Mouse (Mus musculus) gastrocnemius, postnatal 25 days (tissue): Measurements from ENCODE around the gene Lat. TPM values are rescaled to one million over a fixed set of nuclear protein-coding genes. Genes with fewer than 3 reads are reported as not detected.

Experiments used
- DNase-seq: peaks from one replicate; pipeline ENCODE4 v3.0.0; 2022
- total RNA-seq, 2 experiments: library from RNA; stranded (reverse); gene quantifications; 1 replicate in 1 of 2; 2 replicates in 1 of 2; pipeline ENCODE4 v1.2.3; 2021

The Lat gene
- total RNA-seq, 2 experiments from 2014 or later = 0.43 TPM; not detected in 1

DNA sequence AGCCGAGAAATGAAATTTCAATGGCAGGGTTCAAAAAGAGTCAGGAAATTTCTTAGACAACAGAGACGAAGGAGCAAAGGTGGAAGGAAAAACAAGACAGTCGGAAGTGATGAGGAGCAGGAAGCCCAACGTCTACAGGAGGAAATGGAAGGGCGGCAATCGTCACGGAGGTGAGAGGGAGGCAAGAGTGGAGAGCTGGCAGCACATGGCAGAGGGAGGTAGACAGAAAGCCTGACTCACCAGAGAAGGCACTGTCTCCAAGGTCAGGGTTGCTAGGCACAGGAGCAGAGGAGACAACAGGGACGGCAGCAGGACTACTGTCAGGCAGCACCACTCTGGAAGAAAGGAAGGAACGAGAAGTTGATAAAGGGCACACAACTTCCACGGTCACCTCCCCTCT, 1.7 kb downstream of the Lat start:
- DNase-seq = no peak

DNA sequence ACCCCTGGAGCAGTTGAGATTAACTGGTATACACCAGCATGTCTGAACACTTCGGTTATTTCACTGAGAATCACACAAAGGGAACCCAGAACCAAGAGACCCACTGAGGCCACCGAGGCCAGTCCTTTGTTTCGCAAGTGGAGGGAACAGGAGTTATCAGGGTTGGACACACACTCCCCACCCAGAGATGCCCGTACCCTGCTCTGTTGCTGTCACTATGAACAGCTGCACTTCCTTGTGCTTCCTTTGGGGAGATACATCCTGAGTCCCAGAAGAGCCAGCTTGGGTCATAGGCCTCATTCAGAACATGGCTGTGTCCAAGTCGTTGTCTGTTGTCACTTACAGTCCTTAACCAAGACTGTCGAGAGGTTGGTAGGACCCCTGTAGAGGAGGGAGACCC, 6.3 kb downstream of the Lat start:
- DNase-seq = no peak

DNA sequence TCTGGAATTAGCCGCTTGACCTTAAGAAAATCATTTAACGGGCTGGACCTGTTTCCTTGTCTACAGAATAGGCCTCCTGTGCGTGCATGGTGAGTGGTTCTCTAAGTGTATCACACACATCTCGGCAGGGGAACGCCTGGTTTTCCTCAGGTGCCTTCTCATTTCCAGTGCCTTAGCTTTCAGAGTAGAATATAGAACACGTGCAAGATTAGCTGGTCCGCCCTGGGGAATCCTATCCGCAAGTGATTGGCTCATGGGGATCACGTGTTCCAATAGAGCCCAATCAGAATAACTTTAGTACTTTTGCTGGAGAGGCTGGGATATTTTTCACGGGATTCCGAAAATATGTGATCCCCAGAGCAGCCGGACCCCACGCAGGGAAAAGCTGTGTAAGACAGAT, 10.3 kb downstream of the Lat start:
- DNase-seq = no peak

DNA sequence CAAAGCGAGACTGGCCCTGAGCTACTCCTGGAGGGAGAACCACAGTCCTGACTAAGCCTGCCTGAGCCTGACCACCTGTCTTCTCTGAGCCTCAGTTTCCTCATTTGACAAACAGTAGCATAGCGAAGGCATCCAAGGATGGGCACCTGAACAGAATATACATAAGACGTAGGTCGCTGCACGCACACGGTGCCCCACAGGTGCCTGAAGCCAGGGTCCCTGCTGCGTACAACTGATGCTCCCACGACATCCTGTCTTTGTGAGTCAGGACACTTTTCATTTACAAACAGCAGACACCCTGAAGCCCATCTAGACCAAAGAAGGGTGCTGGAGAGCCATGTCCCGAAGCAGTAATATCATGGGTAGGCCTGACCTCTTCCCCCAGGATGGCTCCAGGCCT, 11.0 kb downstream of the Lat start:
- DNase-seq = no peak

DNA sequence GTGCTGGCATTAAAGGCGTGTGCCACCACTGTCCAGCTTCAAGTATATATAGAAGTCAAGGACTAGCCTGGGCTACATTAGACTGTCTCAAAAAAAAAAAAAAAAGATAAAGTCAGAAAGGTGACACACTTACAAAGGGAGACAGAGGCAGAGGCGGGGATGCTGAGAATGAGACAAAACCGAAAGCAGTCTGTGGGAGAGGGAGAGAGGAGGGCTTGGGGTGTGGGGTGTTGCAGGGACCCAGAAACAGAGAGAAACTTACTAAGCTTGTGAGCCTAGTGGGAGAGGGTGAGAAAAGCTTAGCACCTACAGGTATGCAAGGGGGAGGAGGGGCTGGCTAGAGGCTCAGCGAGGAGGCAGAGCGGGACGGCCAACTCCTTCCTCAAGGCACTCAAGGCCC, 11.5 kb downstream of the Lat start:
- no peak for DNase-seq

DNA sequence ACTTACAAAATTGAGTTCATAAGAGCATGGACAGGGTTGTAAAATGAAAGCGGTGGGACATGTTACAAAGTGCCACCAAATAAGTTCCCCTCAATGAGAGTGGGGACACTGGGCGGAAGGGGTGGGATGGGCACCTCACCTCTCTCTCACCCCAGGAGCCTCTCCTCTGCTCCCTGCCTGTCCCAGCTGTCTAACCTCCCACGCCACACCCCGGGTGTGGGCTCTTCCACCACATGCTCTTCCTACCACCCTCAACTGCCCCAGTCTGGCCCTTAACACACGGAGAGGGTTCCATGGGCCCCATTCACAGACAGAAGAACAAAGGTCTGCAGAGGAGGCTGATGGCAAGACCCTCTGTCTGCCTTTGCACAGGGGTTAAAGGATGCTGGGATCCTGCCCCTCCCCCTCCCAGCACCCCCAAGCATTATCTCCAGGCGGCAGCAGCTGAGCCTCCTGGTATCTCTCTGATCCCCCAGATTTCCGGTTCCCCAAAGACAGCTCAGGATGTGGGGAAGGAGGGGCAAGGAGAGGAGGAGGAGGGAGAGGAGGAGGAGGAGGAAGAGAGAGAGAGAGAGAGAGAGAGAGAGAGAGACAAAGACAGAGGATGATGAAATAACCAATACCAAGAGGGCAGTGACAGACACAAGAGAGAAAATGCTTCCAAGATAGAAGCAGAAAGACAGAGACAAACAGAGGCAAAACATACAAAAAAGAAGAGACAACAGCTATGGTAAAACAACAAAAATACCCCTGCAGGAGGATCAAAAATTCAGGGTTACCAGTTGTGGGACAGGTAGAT, 12.4 kb downstream of the Lat start:
- no peak for DNase-seq

DNA sequence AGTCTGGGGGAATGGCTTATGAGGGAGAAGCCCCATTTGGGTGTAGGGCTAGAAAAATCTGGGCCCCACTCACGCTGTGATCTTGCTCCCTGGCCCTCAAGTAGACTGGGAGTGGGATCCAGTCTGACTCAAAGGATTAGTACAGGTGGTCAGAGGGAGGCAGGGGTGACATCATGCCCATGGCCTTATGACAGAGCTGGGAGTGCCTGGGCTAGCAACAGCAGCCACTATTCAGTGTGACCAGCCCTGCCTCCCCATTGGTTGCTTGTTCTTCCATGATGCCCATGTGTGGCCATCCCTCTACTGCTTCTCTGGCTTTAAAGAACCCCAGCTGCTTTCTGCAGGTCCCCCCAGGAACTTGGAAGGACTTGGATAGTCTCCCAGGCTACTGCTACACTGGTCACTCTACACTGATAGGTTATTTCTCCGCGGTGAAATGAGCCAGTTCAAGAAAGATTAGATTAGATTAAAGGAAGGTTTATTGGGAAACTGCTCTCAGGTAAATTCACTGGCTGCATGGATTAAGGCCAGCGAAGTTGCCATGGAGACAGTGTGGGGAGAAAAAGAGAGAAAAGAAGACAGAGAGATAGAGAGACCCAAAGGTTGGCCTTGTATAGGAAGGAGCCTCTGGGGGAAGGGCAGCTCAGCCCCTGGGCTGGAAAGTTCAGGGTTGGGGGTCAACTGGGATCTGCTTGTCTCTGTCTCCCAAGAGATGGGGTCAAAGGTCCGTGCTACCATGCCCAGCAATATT, 13.3 kb downstream of the Lat start:
- DNase-seq = no peak

DNA sequence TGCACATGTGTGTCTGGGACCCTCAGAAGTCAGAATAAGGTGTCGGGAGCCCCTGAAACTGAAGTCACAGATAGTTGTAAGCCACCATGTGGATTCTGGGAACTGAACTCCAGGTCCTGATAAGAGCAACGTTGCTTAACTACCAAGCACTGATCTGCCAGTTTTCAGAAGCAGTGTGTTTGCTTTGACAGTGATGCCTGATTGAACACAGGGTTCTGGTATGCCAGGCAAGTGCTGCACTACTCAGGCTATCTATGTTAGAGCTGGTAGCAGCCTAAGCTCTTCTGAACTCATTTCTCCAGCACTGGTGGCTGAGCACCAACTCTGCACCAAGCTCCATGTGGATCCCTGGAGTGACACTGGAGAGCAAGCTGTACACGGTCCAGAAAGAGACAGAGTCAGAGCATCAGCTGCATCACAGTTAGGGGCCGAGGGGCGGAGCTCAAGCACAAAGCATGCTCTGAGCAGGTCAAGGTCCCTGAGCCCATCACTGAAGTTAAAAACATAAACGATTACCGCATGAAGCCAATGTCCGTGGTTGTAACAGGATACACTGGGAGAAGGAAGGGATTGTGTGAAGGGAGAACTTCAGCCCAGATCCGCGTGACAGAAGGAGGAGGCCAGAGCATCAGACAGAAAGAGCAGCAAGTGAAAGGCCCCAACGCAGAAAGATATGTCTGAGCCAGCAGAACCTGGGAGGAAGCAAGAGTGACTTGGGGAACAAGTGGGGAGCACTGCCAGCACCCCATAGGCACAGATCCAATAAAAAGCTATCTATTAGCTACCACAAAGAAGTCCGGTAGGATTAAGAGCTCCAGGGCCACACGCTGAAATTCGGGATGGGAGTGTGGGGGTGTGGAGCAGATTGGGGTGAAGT, 14.4 kb downstream of the Lat start:
- no peak for DNase-seq

DNA sequence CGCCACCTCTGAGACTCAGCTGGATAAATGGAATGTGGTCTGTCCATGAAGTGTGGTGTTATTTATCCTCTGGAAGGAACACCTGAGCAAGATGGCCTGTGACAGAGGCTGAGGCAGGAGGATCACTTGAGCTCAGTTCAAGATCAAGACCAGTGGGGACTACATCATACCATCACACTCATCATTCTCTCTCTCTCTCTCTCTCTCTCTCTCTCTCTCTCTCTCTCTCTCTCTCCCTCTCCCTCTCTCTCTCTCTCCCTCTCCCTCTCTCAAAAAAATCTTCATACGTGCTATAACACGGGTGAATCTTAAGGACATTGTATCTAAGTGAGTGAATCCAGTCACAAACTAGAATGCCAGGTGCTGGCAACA, 15.4 kb downstream of the Lat start:
- DNase-seq = no peak

DNA sequence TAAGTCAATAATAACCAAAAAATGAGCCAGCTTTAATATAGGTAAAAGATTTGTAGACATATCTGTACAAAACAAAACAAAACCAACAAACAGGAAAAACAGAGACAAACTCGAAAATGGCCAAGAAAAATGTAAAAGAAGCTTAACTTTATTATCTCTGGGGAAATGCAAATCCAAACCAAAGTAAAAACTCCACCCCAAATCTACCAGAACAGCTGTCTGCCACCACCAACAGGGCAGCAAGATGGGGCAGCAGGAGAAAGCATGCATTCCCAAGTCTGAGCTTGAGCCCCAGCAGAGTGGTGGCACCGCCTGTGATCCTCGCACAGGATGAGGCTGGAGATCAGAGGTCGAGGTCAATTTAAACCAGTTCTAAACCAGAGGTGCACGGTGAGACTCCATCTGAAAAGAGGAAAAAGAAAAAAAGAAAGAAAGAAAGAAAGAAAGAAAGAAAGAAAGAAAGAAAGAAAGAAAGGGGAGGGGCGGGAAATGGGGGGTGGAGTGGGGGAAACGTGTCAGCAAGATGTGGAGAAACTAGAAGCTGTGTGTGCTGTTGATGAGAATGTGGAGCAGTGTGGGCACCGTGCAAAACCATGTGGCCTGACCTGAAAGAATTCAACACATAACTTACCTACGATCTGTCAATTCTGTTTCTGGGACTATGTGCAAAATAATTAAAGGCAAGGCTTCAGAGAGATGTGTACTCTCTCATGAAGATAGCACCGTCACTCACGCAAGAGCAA, 15.9 kb downstream of the Lat start:
- DNase-seq = no peak

DNA sequence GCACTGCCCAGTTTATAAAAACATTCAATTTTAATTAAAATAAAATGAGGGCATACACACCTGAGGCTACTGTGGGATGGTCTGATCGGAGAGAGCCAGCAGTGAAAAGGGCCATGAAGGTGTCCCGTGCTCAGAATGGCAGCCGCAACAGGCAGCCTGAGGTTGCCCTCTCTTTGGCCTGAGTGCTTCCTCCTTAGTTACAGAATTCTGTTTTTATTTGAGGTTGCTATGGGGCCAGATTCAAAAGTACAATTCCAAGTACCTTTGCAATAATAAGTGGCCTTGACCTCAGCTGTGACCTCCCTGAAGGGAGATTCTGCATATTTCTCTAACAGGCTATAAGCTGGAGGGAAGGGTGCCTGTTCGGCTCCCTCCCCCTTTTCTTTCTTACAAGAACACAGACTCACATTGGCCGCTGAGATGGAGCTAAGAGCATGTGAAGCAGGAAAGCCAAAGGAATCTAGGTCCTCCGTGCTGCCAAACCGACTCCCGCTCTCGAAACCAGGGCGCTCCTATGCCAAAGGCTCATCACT, 17.9 kb downstream of the Lat start:
- DNase-seq = no peak

DNA sequence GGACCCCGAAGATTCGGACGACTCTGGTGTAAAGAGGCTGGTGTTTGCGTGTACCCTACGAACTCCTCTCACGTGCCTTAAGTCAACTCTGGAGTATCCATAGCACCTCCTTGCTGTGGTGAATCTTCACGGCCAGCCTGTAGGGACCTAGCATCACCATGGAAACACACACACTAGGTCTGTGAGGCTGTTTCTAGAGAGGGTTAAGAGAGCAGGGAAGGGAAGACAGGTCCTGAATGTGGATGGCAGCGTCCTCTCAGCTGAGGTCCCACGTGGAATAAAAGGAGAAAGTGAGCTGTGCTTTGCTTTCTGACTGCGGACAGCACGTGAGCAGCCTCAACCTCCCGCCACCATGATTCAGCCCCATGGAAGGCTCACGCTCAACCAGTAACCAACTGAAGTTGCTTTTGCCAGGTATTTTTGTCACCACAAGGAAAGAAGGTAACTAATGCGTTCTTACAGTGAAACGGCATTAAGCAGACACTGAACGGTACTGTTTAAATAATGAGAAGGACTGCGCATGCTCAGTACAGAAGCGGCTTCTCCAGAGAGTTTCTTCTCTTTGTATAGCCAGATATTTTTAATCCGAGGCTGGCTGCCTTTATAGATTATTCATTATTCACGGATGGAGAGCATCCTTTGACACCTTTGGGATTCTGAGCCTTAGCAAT, 18.5 kb downstream of the Lat start:
- DNase-seq = no peak

DNA sequence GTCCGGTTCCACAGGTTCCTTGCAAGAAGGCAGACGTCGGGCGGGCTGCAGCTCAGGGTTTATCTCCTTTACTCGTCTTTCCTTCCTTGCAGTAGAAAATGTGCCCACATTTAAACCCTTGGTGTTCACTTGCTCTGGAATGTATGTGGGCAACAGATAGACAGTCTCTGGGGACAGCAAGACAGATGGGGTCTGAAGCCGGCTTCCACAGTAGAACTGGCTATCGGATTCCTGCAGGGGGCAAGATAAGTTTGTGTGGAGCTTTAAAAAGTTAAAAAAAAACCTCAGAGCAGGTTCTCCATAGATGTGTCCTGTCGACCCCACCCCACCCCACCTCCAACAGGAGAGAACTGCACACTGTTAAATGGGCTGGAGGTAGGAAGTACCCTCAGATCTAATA, 21.1 kb downstream of the Lat start:
- no peak for DNase-seq

DNA sequence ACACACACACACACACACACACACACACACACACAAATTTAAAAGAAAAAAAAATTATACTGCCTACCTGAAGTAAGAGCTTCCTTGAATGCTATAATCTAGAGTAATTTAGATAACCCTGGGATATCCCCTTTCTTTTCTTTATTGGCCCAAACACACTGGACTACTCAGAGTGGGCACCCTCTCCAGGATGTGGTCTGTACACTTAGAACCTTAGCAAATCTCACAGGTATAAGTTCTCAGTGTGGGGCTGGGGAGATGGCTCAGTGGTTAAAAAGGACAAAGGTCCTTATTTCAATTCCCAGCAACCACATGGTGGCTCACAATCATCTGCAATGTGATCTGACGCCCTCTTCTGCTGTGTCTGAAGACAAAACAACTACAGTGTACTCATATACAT, 22.3 kb downstream of the Lat start:
- DNase-seq = no peak

DNA sequence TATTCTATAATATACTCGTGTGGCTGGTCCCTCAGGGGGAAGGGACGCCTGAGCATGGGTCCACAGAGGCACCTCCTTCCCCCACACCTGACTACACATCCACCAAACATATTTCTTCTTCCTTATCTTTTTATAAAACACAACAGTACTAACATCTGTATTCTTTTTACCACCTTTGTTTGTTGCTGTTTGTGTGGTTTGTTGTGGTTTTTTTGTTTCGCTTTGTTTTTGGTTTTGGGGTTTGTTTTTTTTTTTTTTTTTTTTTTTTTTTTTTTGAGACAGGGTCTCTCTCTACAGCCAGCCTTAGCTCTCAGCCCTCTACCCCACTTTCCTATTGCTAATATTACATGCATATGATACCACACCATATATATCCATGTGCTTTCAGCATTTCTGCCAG, 23.4 kb downstream of the Lat start:
- no peak for DNase-seq

DNA sequence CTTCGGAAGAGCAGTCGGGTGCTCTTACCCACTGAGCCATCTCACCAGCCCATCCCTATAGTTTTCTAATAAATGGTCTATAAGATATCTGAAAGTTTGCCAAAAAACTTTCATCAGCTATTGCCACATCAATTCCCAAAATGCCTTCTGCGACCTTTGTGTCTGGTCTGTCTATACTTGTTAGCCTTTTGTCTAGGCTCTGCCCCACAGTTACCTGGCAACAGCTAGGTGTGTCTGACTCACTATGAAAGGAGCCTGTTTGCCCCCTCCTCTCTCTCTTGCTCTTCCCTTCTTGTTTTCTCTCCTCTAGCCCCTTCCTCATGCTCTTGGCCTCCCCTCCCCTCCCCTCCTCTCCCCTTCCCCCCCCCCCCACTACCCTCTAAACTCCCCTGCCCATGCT, 23.8 kb downstream of the Lat start:
- DNase-seq = no peak

DNA sequence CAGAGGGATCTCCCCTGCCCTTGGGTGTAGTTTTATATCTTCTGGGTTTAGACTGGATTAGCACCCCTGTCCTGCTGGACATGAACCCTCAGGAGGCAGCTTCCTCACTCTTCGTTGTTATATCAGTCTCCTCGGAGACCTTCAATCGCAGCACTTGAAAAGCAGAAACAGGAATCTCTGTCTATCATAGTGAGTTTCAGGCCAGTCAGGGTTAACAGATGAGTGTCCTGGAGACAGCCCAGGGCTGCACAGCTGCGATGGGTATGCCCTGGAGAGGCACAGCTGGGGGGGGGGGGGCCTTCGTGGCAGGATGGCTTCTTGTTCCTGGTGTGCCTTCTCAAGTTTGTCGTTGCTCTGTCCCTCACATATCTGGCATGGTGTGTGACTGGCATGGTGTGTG, 28.5 kb downstream of the Lat start:
- no peak for DNase-seq

DNA sequence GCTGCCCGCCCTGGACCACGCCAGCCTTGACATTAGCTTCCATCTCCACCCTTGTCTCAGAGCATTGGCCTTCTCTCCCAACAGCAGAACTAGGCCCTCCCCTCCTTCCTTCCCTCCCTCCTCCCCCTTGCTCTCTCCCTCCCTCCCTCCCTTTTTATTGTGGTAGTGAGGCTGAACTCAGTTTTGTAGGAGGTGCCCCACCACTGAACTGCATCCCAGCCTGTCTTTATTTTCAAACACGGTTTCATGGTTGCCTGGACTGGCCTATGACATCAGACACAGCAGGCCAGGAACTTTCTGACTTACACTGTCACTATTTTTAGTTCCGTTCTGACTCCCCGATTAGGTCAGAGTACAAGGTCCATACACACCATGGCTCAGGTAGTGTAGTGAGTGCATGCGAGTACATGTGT, 29.2 kb downstream of the Lat start:
- no peak for DNase-seq

DNA sequence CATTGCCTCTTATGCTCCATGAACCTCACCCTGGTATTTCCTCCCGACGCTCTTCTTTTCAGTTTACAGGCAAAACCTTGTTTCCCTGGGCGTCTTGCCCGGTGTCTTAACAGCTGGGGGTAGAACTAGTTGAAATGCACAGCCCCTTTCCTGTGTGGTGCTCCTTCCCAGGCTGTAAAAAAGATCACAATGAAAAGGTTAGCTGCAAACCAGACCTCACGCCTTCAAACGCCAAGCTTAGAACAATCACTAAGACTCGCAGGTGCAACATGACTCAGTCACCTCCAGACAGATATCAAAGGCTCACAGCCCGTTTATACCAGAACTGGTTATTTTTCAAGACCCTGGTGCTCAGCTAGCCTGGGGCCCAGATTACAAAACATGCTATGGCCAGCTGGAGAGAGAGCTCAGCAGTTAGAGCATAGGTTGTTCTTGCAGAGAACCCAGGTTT, 29.8 kb downstream of the Lat start:
- no peak for DNase-seq

DNA sequence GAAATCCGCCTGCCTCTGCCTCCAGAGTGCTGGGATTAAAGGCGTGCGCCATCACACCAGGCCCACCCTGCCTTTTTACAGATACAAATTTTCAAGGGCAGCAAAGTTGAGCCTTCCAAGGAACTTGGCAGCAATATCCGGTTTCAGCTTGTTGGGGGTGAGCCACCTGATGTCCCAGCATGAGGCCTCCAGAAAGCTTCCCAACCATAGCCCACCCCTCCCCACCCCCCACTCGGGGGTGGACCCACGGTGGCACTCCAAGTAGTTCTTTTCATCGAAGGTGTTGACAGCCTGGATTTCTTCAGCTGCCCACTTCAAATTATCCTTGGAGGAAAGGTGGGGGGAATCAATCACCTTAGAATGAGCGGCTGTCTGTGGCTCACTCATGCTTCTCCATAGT, 30.5 kb downstream of the Lat start:
- DNase-seq = no peak

DNA sequence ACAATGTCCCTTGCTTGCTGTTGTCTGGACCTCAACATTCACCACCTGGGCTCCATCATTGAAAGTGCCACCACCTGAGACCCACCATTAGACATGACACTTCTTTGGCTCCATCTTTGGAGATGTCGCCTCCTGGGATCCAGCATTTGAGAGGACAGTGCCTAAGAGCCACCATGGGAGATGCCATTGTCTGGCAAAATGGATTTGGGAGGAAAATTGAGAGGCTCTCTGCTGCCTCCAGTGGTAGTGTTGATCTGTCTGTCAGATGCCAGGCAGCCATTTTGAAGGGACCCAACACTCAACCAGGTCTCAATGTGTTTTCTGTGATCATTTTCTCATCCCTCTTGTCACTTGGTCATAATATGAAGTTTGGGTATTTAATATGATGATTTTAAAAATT, 33.8 kb downstream of the Lat start:
- DNase-seq = no peak
